Mouse (Mus musculus): Measurements from ENCODE around the gene Ppp4r3a.

Gene Ppp4r3a

GRCm38 (mm10) chr12:100993146-100993545, 90.4 kb downstream of the Ppp4r3a start:
- no peak for DNase-seq (ENCODE audit: low read depth, low spot score)

- peak; percentile 52 for DNase-seq (ENCODE audit: low read depth, low spot score)
Observed at GRCm38 (mm10) chr12:100992505-100992904, 91.0 kb downstream of the Ppp4r3a start.

GRCm38 (mm10) chr12:100991119-100991518, 92.4 kb downstream of the Ppp4r3a start:
- DNase-seq (ENCODE audit: low read depth, low spot score) = no peak

- no peak for DNase-seq (ENCODE audit: low read depth, low spot score)
Observed at GRCm38 (mm10) chr12:100990291-100990690, 93.2 kb downstream of the Ppp4r3a start.

GRCm38 (mm10) chr12:100989780-100990288, 93.7 kb downstream of the Ppp4r3a start:
- DNase-seq (ENCODE audit: low read depth, low spot score) = no peak

Data from skeletal muscle tissue, adult 2 months (tissue).